Mouse (Mus musculus): Measurements from ENCODE around the gene Nckap5l.

The Nckap5l gene

GRCm38 (mm10) chr15:99457606-99458401 is at the start of gene Nckap5l:
Nckap5l (minus strand) TSS chr15:99457748.
- DNase-seq: peak; percentile 94 to 96

DNA sequence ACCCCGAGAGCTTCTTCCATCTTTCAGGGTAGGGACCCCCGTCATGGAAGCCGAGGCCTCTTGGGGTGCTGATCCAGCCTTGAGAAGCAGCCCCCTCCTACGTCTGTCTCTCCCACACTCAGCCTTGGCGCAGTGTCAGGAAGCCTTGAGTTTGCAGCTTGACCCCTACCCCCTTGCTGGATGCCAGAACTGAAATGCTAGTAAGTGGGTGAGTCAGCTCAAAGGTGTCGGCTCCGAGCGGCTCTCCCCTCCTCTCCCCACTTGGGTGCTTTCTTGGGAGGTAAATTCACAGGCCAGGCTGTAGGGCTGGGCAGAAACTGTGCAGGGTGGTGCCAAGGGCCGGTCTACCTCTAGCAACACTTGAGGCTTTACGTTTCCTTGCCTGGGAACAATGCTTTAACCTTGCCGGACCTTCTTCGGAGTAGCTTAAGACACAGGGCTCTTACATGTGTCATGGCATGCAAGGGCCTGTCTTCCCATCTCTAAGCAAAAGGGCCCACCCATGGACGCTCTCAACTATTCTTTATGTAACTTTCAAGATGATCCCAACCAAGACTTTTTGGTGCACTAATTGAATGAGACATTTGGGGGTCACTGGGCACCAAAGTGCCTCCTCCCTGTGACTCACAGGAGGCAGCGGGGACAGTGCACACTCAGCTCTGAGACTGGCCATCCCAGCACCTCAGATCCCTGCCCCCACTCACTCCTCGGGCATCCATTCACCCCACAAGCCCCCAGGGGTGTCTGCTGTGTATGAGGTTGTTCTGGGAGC is 48.0 kb upstream of the Nckap5l start:
- DNase-seq: no peak

DNA sequence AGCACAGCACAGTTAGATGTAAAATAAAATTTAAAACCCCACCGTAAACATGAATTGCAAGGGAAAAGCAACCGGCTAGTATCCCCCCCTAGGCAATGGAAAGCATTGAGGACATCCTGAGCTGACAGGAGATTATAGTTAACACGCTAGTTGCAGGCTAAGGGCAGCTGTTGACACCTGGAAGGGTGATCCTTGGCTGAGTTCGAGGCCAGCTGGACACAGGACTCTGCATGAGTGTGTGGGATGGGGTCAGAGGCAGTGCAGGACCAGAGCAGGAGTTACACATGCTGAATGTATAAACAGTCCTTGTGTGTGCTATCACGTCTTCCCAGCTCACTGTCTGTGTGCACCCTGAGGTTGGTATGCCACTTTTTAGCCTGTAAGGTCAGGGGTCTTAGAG is 45.7 kb upstream of the Nckap5l start:
- DNase-seq: no peak

DNA sequence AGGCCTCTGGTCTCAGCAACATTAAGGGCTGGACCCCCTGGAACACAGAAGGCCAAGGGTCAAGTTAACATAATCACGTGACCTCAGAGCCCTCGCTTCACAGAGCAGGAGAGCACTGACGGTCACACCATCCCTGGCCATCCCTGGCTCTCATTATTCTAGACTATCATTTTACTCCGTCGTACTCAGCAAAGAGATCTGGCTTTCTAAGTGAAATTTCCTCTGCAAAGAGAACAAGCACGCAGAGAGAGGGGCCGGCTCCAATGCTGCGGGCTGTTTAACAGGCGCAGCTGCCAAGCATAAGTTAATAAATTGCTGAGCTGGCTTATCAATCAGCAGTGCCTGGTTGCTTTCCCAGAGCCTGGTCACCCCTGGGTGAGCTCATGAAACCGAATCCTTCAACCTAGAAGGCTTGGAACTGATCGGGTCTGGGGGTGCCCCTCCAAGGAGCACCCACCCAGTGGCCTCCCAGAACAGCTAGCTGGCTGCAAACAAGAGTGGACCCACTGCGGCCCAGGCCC is 44.8 kb upstream of the Nckap5l start:
- DNase-seq: peak; percentile 45 to 46

GRCm38 (mm10) chr15:99501292-99502260 is 44.0 kb upstream of the Nckap5l start:
- DNase-seq: no peak

DNA sequence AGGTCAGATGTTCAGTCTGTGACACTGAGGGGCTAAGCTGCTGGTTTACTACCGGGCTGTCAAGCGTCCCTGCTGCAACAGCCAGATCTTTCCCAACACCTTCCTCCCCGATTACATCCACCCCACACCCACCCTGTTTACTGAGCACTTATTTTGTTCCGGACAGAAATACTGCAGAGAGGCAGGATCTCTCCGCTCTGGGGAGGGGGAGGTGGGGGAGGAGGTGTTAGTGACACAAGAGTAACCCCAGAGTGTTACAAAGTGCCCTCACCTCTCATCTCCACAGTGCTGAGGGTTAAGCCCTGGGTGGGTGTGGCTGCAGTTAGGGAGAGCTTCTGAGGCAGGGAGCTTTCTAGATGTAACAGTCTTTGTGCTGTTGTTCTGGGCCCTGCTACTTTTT is 42.8 kb upstream of the Nckap5l start:
- no peak for DNase-seq

- no peak for DNase-seq
Observed at GRCm38 (mm10) chr15:99499726-99500125, 42.2 kb upstream of the Nckap5l start.

DNA sequence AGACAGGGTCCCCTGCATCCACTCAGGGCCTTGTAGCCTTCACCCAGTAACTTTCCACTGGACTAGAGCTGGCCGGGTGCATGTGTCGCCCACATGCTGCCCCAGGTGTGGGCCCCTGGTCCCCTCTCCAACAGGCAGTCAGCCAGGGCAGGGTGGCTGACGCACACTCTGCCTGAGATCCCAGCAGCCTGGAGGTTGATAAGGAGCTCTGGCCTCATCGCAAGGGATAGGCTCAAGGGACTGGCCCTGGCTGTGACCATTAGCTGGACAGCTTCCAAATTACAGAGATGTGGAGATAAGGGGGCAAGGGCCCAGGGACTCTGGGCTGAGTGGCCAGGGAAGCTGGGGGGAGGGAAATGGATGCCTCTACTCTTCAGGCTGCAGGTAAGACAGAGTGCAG is 41.2 kb upstream of the Nckap5l start:
- peak; percentile 54 to 87 for DNase-seq

GRCm38 (mm10) chr15:99498356-99498755 is 40.8 kb upstream of the Nckap5l start:
- no peak for DNase-seq

DNA sequence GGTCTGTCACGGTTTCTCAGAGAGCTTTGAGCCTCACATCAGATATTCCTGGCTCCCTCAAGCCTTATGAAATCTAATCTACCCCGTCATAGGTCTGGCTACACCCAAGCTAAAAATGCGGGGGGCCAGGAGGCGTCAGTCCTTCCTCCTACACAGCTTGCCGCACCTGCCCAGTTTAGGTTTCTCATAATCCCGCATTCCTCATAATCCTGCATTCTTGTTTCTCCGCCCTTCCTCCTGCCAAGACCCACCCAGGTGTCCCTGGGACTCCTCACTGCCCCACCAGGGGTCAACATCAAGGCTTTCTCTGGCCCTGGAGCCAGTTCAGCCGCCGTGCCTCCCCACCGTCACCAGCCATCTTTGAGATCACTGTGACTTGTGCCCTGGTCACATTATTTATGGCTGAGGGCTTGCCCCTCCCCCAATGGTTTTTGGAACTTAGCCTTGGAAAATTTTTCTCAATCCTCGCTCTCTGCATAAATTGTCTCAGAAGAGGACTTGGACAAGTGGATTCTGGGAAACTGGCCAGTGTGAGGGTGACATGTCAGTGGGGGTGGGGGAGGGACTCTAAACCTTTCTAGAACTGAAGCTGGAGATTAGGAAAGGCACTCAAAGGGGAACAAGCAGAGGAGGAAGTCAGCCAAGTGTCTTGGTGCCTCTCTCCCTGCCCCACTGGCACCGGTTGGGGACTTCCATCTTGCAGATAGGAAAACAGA is 40.1 kb upstream of the Nckap5l start:
- peak; percentile 85 to 86 for DNase-seq

DNA sequence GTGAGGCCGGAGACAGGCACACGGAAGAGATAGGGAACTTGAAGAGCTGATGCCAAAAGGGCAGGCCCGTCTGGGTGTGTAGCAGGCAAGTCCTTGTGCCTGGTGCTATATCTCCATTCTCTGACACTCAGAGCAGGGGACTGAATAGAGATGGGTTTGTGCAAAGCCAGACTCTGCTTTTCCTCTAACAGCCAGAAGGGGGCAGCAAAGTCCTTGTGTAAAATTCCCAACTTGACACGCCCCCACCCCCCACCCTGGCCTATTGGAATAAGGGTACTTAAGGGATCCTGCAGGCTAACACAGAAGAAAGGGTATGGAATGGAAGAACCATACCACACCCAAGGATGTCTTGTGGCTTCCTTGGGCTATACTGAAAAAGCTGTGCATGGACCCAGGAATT is 39.5 kb upstream of the Nckap5l start:
- peak; percentile 67 to 69 for DNase-seq

- DNase-seq: no peak
Observed at GRCm38 (mm10) chr15:99484745-99485144, 27.2 kb upstream of the Nckap5l start.

DNA sequence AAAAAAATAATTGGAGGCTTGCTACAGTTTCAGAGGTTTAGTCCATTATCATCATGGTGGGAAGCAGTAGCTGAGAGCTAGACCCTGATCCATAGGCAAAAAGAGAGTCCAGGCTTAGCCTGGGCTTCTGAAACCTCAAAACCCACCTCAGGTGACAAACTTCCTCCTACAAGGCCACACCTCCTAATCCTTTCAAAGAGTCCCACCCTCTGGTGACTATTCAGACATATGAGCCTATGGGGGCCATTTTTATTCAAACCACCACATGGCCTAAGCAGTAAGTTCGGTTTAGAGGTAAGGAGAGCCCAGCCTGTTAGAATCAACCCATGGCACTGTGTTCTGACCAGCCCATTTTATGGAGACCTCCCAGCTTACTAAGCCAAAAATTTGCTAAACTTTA is 18.3 kb upstream of the Nckap5l start:
- DNase-seq: no peak

DNA sequence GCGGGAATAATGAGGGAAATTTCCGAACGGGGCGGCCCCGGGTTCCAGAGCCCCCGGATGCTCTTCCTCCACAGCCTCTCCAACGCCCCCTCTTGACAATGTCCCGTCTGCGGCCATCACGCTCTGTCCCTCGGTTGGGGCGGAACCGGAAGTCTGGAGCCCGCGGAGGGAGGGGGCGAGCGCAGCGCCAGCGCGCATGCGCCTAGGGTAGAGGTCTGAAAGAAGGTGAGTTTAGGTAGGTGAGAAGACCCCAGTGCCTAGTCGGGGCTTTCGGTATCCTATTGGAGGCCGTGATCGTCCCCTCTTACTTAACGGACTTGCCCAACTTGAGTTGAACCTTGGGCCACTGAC is 17.0 kb upstream of the Nckap5l start, which contains the start of gene Bcdin3d:
TSS of gene Bcdin3d (minus strand) at position 155 of the 351 bp plus-strand sequence.
- peak; percentile 86 to 93 for DNase-seq

GRCm38 (mm10) chr15:99473801-99474575 is 16.4 kb upstream of the Nckap5l start:
- peak; percentile 75 to 84 for DNase-seq

- DNase-seq: no peak
Observed at GRCm38 (mm10) chr15:99472972-99473371, 15.4 kb upstream of the Nckap5l start.

DNA sequence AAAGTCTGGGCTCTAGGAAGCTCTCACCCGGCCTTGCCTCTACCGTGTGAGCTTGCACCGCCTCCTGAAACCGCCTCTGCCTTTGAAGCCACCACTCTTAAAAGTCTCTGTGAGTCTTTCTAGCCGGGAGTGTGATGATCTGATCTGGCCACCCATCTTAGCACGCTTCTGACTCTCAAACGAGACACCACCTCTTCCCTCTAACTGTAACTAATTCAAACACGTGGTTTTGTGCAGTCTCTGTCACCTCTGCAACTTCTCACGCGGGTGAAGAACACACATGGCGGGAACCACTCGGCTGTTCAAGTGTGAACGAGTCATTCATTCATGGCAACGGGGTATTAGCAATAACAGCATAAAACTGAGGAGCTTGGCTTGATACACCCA is 14.1 kb upstream of the Nckap5l start:
- no peak for DNase-seq

DNA sequence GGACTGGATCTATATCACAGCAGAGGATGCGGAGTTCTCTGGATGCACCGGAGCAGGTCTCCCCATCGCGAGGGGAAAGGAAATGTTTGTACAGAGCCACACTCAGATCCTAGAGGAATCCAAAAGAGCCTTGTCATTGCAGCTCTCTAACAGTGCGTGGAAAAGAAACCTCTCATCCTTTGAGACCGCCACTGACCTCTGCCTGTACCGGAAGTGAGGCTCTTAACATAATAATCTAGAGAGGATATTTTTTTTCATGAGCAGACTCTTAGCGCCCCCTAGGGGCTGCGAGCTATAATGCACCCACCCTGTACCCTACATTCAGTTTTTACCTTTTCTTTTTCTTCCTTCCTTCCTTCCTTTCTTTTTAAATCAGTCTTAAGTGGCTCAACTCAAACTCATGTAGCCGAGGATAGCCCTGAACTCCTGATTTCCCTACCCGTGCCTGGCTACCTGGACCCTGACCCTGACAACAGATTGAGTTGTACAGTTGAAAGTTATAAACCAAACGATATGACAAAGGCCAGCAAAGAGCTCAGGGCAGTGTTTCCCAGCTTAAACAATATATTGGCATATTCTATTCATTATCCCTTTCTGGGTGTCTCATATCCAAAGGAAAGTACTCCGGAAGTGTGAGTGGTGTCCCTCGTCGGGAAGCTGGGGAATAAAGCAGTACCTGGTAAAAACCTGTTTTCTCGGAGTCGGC is 13.6 kb upstream of the Nckap5l start:
- peak; percentile 68 to 75 for DNase-seq

DNA sequence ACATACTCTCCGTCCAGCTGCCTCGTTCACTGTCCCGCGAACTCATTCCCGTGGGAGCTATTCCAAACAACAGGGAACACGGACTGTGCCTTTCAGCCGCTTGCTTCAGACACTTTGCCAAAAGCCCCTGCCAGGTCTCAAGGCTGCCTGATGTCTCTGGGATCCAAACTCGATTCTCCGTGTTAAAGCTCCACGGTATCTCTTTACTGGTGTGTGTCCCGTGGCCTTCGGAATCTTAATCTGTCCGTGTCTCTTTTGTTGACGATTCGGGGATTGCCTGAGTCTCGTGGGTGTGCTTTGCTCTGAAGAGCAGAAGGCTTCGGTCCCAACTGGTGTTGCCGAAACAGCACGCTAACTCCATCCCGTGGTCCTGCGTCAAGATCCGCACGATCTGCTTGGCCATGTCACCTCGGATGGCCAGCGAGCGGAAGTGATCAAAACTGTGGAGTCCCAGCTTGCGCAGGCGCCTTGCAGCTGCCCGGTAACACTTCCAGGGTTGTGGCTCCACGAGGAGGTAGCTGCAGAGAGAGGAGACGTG is 12.7 kb upstream of the Nckap5l start:
- DNase-seq: peak; percentile 23 to 66

DNA sequence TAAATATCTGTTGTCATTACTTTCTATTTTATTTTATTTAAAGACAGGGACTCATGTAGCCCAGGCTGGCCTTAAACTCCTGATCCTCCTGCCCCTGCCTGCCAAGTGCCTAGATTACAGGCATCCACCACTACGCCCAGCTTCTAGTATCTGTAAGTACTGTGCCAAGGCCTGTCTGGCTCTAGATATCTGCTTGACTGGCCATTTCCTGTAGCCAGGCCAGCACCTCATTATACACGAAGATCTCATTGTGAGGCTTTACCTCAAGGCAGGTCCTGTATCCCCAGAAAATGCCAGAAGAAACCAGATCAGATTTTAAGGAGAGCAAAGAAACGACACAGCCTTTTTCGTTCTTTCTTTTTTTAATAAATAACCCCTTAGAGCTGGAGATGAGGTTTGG is 12.2 kb upstream of the Nckap5l start:
- DNase-seq: no peak
